Mouse (Mus musculus): Measurements from ENCODE around the gene Smchd1. TPM values are rescaled to one million over a fixed set of nuclear protein-coding genes. Genes with fewer than 3 reads are reported as not detected.

The Smchd1 gene
- polyA plus RNA-seq, 1 experiment, result 6.7 TPM

DNA sequence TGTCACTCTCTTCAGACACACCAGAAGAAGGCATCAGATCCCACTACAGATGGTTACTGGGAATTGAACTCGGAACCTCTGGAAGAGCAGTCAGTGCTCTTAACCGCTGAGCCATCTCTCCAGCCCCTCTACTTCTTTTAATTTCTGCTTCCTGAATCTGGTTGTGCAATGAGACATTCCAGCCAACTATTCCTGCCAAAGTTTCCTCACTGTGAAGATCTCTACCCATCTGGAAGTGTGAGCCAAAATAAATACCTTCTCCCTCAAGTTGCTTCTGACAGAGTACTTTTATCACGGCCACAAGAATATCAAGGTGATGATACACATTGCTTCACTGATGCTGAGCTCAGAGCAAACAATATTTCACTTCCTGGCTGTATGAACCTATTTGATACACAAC, 155.8 kb downstream of the Smchd1 start:
- H3K4me3 ChIP-seq (ENCODE audit: control insufficient read depth, low read depth, low read length), result no peak overlapping the region
- H3K27ac ChIP-seq (ENCODE audit: control insufficient read depth, insufficient read depth, low read depth, low read length), result no peak overlapping the region
- no peaks in the 10 kb centered on the region for H3K27me3 ChIP-seq (ENCODE audit: control insufficient read depth, insufficient read depth, low read length)
- no peaks in the 10 kb centered on the region for H3K4me1 ChIP-seq (ENCODE audit: control insufficient read depth, insufficient read depth, low read length)
- TF ChIP-seq CTCF (IDR thresholded peaks at IDR 0.05; ENCODE audit: control insufficient read depth, insufficient read depth, insufficient replicate concordance, low read depth, low read length), result no peak
- no peak for TF ChIP-seq POLR2A (IDR thresholded peaks at IDR 0.05; ENCODE audit: control insufficient read depth, low read depth, low read length)
- no peaks in the 10 kb centered on the region for H3K36me3 ChIP-seq (ENCODE audit: control insufficient read depth, insufficient read depth, low read length)

DNA sequence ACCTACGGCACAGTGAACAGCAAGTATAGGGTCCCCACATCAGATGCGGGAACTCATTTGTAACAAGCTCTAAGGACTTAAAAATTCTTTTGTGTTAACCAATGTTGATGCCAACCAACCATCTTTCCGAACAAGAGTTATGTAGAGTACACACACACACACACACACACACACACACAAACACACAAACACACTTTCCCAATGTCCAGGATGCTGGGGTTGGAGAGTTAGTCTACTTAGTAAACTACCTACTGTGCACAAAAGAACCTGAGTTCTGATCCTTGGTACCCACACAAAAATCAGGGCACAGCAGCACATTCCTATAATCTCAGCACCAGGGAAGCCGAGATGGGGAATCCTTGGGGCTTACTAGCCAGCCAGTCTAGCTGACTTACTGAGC, 157.6 kb downstream of the Smchd1 start:
- H3K27me3 ChIP-seq (ENCODE audit: control insufficient read depth, insufficient read depth, low read length), result no peaks in the 10 kb centered on the region
- TF ChIP-seq POLR2A (IDR thresholded peaks at IDR 0.05; ENCODE audit: control insufficient read depth, low read depth, low read length) (no peak), CTCF (IDR thresholded peaks at IDR 0.05; ENCODE audit: control insufficient read depth, insufficient read depth, insufficient replicate concordance, low read depth, low read length) (no peak)
- no peak overlapping the region for H3K27ac ChIP-seq (ENCODE audit: control insufficient read depth, insufficient read depth, low read depth, low read length)
- no peaks in the 10 kb centered on the region for H3K4me1 ChIP-seq (ENCODE audit: control insufficient read depth, insufficient read depth, low read length)
- H3K36me3 ChIP-seq (ENCODE audit: control insufficient read depth, insufficient read depth, low read length), result no peaks in the 10 kb centered on the region
- no peak overlapping the region; the same call in 1 of the 2 replicates for H3K4me3 ChIP-seq (ENCODE audit: control insufficient read depth, low read depth, low read length)

- Histone ChIP-seq H3K27ac (ENCODE audit: control insufficient read depth, insufficient read depth, low read depth, low read length) (no peak overlapping the region), H3K27me3 (ENCODE audit: control insufficient read depth, insufficient read depth, low read length) (peaks cover 5% of the 10 kb centered on the region; the same call in 1 of the 2 replicates), H3K36me3 (ENCODE audit: control insufficient read depth, insufficient read depth, low read length) (no peaks in the 10 kb centered on the region), H3K4me1 (ENCODE audit: control insufficient read depth, insufficient read depth, low read length) (peaks cover 10% of the 10 kb centered on the region), H3K4me3 (ENCODE audit: control insufficient read depth, low read depth, low read length) (peak overlapping the region; percentile 9; the same call in 1 of the 2 replicates)
- no peak for TF ChIP-seq CTCF (IDR thresholded peaks at IDR 0.05; ENCODE audit: control insufficient read depth, insufficient read depth, insufficient replicate concordance, low read depth, low read length)
- no peak for TF ChIP-seq POLR2A (IDR thresholded peaks at IDR 0.05; ENCODE audit: control insufficient read depth, low read depth, low read length)
Observed at GRCm38 (mm10) chr17:71314315-71314714, 160.8 kb downstream of the Smchd1 start.

DNA sequence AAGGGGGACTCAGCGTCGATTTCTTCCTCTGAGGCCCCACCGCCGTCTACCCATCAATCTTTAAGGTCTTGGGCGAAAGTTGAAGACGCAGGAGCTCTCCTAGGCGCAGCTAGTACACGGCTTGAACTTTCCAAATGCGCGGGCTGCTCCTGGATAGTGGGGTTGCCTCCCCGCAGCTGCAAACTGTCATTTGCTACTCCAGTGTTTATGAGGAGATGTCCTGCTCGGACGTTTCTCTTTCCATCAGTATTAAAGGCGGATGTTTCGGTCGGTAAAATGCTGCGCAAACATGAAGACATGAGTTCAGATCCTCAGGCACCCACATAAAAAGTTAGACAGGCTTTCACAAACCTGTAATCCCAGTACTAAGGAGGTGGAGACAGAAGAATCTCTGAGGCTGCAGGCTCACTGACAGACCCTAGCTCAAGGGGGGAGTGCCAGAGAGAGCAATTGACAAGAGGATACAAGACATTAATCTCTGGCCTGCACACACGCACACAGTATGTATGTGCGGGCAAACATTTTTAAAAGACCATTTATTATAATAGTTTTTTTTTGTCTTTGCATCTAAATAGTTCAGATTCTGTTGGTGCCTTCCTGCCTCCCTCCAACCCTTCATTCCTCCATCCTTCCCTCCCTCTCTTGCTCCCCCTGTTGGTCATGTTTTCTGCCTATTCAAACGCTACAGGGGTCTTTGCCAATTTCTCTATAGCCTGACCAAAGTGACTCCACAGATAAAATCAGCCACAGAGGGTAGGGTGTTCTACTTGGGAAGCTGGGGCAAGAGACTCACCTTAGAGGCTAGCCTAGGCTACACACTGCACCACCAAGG, 163.6 kb downstream of the Smchd1 start, which contains the start of gene Emilin2:
Gene Emilin2, minus strand, starts transcription at position 639 of the 832 bp plus-strand sequence.
- H3K4me3 ChIP-seq (ENCODE audit: control insufficient read depth, low read depth, low read length), result peak within 1 kb of the TSS; percentile 64
- H3K27me3 ChIP-seq (ENCODE audit: control insufficient read depth, insufficient read depth, low read length), result peaks cover 5% of the 10 kb centered on the region; the same call in 1 of the 2 replicates
- H3K27ac ChIP-seq (ENCODE audit: control insufficient read depth, insufficient read depth, low read depth, low read length), result no peak within 1 kb of the TSS
- TF ChIP-seq POLR2A (IDR thresholded peaks at IDR 0.05; ENCODE audit: control insufficient read depth, low read depth, low read length), result no peak
- TF ChIP-seq CTCF (IDR thresholded peaks at IDR 0.05; ENCODE audit: control insufficient read depth, insufficient read depth, insufficient replicate concordance, low read depth, low read length), result no peak
- no peaks in the 10 kb centered on the region for H3K36me3 ChIP-seq (ENCODE audit: control insufficient read depth, insufficient read depth, low read length)
- peaks cover 10% of the 10 kb centered on the region for H3K4me1 ChIP-seq (ENCODE audit: control insufficient read depth, insufficient read depth, low read length)

DNA sequence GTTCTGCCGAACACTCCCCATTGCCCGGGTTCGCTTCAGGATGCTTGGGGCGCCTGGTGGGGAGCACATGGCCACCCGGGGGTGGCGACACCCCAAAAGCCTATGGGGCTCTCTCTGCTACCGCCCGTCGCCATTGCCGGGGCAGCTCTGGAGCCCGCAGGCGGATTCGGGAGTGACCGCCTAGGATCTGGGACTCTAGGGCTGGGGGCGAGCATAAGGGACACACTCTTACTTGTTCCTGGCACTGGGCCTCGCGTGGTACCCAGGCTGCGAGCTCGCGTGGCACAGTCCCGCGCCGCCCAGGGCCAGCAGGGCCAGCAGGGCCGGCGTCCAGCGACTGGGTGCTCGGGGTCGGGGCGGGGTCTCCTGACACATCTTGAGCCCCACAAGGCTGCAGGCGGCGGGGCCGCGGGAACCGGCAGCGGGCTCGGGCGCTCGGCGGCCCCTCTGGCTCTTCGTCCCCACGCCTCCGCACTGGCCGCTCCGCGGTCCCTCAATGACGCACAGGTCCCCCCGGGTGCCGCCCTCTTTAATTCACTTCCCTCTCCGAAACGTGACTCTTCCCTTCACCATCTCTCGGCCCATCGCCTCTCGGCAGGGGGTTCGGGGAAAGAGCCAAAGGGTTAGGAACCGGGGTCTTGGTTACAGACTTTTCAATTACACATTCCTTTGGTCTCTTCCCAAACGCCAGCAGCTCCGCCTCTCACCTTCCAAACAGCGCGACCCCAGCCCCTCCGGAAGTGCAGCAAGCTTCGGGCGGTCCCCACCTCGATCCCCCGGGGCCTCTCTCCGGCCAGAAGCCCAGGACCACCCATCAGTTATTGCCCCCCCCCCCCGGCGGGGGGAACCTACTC, 164.4 kb downstream of the Smchd1 start:
- Histone ChIP-seq H3K27ac (ENCODE audit: control insufficient read depth, insufficient read depth, low read depth, low read length) (no peak overlapping the region), H3K4me1 (ENCODE audit: control insufficient read depth, insufficient read depth, low read length) (peaks cover 10% of the 10 kb centered on the region), H3K27me3 (ENCODE audit: control insufficient read depth, insufficient read depth, low read length) (peaks cover 5% of the 10 kb centered on the region; the same call in 1 of the 2 replicates), H3K4me3 (ENCODE audit: control insufficient read depth, low read depth, low read length) (peak overlapping the region; percentile 64), H3K36me3 (ENCODE audit: control insufficient read depth, insufficient read depth, low read length) (no peaks in the 10 kb centered on the region)
- TF ChIP-seq CTCF (IDR thresholded peaks at IDR 0.05; ENCODE audit: control insufficient read depth, insufficient read depth, insufficient replicate concordance, low read depth, low read length) (no peak), POLR2A (IDR thresholded peaks at IDR 0.05; ENCODE audit: control insufficient read depth, low read depth, low read length) (no peak)

DNA sequence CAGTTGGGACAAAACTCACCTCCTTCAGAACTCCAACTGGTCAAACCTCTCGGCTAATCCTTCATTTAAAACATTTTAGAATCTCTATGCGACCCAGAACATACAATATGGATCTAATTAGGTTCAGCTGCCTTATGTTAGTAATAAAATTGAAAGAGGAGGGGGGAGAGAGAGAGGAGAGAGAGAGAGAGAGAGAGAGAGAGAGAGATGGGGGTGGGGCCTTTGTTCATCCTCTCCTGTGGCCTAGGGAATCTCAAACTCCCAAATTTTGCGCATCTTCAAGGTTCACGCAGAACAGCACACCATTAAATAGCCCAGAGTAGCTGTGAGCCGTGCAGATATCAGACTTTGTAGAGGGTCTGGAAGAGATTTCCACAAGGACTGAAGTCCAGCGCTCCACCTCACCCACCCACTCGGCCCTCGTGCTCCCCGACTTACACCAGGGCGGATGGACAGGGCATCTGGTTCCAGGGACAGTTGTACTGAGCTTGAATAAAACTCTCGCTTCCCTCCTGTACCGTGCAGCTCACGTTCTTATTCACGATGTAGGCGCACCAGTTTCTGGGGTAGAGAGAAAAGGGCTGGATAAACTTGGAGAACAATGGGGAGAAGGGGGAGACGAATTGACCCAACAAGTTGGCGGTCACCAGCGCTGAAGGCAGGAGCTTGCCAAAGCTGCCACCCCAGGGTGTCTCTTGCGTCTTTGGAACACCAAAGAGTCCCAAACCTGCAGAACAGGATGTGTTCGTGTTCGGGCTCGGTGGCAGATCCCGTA, 165.2 kb downstream of the Smchd1 start:
- no peaks in the 10 kb centered on the region for H3K36me3 ChIP-seq (ENCODE audit: control insufficient read depth, insufficient read depth, low read length)
- H3K27ac ChIP-seq (ENCODE audit: control insufficient read depth, insufficient read depth, low read depth, low read length), result no peak overlapping the region
- TF ChIP-seq POLR2A (IDR thresholded peaks at IDR 0.05; ENCODE audit: control insufficient read depth, low read depth, low read length) (no peak), CTCF (IDR thresholded peaks at IDR 0.05; ENCODE audit: control insufficient read depth, insufficient read depth, insufficient replicate concordance, low read depth, low read length) (no peak)
- peaks cover 5% of the 10 kb centered on the region; the same call in 1 of the 2 replicates for H3K27me3 ChIP-seq (ENCODE audit: control insufficient read depth, insufficient read depth, low read length)
- H3K4me3 ChIP-seq (ENCODE audit: control insufficient read depth, low read depth, low read length), result peak overlapping the region; percentile 64
- peaks cover 10% of the 10 kb centered on the region for H3K4me1 ChIP-seq (ENCODE audit: control insufficient read depth, insufficient read depth, low read length)
